Mouse (Mus musculus) ovary, postnatal 10 days (tissue): ENCODE data around the gene Ak4.

Experiments
- DNase-seq: peaks from one replicate; pipeline ENCODE4 v3.0.0; 2022; ENCODE audit warnings: low spot score

Gene Ak4

DNA sequence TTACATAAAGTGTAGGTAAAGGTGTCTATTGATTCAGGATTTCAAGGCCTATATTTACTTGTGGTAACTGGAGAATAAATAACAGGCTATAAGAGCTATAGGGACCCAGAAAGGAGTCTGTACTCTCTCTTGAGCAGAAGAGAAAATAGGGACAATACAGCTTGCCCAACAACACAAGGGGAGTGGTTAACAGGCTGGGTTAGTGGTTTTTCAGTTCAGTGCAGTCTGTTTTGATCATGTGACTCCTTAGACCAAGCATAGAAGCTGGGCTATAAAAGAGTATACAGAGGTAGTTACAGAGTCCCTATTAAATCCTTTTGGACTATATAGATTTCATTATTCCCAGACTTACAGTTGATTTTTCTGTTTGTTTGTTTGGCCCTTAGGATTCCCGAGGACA is 41.0 kb downstream of the Ak4 start:
- no peak for DNase-seq

DNA sequence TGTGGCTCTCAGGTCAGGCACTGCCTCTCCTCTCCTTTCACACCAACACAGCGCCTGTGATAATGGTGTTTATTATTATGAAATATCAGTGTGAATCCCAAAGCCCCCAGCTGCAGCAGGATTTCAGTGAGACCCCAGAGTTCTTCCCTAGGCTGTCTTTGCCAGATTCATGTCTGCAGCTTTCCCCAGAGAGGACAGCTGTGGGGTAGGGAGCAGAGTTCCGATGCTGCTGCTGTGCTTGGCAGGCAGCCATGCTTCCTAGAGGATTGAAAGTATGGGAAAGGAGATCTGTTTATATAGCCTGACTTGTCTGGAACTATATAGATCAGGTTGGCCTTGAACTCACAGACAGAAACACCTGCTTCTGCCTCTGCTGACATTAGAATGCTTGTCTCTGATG is 43.0 kb downstream of the Ak4 start:
- no peak for DNase-seq

DNA sequence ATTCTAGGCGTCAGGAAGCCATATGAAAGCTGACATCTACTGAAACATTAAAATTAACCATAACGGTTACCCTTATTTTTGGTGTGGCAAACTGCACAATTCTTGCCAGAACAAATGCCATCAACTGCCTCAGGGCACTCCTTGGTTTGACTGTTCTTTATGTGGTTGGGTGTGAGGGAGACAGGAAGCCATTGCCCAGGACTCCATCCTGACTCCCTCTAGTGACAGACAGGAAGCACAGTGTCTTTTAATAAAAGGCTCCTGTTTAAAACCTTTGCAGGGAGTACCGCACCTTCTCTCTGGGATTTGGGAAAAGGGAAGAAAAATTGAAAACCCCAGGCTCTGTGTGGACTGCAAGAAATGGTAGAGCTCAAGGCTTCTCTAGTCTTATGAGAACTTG is 47.2 kb downstream of the Ak4 start:
- DNase-seq, result no peak

DNA sequence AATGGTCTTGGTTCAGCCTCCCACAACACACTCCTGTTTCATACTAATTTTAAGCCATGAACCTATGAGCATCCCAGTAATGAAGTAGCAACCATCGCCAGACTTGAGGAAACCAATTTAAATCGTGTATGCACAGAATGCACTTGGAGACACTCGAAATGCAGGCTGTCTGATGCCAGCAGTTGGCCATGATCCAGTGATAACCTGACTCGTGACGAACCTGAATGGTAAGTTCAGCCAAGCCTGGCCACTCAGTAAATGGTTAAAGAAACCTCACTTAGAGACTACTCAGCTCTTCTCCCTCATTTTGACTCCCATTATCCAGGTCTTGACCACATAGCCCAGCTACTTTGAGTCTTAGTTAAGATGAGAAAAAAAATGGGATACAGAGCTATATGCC is 50.2 kb downstream of the Ak4 start:
- no peak for DNase-seq

DNA sequence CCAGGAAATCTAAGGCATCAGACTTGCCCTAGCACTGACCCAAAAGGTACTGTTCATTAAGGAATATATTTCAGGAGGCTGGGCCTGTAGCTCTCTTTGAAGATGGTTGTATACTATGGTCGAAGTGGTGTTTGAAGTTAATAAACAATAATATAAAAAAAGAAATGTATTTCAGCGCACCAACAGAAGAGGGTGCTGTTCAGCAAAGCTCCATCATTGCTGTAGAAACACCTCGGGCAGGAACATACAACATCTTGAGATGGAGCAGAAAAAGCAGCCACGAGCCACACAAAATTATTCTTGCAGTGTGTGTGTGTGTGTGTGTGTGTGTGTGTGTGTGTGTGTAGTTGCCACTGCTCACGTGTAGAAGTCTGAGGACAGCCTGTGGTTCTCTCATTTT is 51.5 kb downstream of the Ak4 start:
- DNase-seq, result no peak

DNA sequence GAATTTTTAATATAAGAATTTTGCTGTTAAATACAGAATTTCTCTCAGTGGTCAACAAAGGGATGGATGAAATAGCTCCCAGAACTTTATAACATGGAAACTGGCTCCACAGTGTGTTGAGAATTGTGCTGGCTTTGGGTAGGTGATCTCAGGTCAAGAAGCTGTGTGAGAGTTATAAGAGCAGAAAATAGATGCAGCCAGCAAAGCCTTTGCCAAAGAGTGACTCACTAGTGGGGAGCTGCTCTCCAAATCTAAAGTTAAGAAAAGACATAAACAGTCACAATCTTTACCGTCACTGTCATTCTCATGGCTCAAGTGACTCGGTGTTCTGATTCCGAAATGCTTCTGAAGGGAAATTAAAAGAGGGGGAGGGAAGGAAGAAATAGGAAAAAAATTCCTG is 53.7 kb downstream of the Ak4 start:
- no peak for DNase-seq

DNA sequence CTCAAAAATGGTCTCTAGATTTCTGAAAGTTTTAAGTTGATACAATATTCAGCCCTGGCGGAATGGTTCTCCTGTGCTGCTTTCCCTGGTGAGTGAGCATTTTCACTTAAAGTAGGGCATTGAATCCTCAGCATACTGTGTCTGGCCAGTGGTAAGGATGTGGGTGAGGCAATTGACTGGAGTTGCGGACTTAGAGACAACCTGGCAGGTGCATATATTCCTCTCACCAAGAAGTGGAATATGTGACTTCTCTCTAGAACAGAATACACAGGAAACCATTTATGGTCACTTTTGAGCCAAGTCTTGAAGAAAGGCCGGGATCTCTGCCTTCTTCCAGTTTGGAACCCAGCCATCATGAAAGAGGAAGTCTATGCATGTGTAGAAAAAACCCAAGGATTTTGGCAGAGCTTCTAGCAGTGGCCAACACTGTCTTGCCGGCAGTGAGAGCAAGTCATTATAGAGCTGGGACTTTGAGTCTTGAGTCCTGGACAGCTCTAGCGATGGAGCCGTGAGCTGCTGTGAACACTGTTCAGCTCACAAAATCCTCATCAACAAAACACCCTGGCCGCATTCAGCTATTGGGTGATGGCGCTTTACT is 71.3 kb downstream of the Ak4 start:
- no peak for DNase-seq

DNA sequence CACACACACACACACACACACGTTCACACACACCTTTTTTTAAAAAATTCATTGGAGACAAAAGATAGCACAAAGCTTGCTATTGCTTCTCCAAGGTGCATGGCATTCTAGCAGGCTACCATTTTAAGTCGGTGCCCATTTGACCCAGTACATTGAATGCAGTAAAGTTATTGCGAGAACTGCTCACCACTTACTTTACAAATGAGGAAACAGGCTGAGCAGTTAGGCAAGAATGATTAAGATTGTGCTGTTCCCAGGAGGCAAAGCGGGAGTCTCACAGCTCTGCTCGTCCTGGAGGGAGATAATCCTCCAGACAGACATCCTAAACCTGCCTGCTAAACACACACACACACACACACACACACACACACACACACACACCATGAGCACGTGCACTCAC is 72.6 kb downstream of the Ak4 start:
- DNase-seq, result no peak

DNA sequence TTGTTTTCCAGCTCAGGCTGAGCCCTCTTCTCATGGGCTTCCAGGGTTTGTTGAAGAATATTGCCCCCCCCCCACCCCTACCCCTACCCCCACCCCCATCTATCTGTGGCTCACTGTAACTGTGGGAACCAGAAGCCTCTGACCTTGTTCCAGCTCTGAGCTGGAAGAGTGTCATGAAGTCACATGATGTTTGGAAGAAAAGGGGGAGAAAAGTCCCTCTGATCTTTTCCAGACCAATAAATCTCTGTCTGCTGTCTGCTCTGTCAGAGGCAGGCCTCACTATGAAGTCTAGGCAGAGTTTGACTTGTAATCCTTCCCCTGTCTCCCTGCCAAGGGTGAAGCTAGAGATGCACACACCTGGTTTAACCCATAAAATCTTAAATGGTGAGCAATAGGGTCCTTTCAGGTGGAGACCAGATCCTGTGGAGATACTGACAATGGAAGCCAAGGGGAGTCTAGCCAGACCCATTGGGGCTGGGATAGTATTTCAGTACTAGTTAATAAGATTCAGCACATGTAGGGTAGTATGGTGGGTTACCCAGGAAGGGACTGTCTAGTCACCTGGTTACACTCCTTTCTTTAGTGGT is 74.6 kb downstream of the Ak4 start:
- DNase-seq, result no peak

DNA sequence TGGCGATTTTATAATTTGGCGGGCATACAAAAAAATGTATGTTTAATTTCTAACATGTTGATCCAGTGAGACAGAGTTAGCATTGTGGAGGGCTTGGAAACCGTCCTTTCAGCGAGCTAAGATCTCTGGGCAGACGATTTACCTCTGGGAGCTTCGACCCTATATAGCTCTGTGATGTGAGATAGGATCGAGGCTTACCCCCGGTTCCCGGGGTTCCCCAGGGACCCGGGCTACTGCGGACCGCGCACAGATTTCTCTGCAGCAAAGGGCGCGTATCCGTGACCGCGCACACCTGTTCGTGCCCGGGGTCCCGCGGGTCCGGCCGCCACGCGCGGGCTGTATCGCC is 77.1 kb downstream of the Ak4 start:
- no peak for DNase-seq

DNA sequence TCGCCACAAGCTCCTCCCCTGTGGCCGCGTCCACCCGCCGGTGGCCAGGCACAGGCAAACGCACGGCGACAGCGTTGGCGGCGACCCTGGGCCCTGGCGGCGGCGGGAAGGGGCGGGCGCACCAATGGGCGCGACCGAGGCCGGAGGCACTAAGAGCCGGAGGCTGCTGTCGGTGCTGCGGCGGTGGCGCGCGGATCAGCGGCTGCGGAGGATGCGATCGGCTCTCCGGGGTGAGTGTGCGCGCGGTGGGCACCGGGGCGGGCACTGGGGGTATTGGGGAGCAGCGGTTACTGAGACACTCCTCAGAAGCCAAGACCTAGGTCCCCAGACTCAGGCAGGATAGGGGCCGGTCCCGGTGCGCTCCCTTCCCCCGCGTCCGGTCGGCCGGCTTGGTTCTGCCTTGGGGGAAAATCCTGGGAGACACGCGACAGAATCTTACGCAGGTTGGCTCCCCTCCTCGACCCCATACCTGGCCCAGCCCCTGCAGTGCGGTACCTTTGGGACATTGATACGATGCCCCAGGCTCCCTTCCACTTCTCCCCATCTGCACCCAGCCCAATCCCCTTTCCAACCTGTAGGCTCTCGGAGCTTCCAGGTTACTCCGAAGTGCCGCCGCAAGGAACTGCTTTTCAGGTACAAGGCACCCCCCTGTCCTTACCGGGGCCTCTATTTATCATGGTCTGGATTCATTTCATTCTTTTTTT is 77.6 kb downstream of the Ak4 start, which contains the start of gene Dnajc6:
Dnajc6 (plus strand) TSS at position 115 of the 704 bp plus-strand sequence.
- DNase-seq, result no peak

DNA sequence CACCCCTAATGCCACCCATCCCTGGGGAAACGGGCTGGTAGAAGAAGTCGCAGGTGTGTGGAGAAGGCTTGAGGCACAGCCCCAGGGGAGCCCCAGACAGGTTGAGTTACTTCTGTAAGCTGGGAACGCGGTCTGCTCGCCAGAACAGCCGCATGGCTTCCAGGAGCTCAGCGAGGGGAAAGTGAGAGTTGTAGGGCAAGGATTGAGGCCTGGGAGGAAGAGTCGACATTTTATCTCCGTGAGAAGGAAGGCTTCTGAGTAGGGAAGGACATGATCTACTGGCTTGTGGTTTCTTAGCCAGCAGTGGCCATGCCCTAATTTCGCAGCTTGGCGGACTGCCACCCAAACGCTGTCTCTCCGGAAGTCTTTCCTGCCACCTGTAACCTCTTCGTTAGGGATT is 78.3 kb downstream of the Ak4 start:
- DNase-seq, result no peak

DNA sequence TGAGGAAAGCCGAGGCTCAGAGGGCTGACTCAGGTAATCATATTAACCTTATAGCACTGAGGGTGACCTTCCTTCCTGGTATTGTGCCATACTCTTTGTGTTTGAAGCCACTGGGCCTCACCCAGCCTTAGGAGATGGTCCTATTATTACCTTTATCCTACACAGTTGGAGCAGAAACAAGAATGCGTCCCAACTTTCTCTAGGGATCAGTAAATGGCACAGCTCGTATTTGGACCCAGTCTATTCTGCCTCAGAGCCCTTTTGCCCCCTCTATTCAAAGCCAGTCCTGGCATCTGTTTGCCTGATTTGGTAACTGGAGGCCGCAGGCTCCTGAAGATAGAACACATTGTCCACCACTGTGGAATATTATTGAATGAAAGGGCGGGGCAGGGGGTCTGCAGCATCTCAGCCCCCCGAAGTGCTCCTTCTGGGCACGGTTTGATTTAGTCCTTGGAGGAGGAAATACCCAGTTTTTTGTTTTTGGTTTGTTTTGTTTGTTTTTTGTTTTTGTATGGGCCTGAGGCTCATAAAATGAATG is 85.5 kb downstream of the Ak4 start:
- DNase-seq, result no peak

DNA sequence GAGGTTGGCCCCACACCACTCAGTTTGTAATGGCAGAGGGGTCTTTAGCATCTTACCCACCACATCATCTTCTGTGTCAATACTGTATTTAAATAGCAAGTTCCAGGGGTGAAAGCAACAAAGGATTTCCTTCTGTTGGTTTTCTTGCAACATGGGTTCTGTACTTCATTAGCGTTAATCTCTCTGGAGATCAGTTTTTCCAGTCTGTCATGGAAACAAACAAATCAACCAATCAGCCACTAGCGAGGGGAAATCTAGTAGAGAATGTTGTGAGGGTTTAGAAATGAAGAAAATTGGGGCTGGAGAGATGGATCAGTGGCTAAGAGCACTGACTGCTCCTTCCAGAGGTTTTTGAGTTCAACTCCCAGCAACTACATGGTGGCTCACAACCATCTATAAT is 86.9 kb downstream of the Ak4 start:
- DNase-seq, result no peak

DNA sequence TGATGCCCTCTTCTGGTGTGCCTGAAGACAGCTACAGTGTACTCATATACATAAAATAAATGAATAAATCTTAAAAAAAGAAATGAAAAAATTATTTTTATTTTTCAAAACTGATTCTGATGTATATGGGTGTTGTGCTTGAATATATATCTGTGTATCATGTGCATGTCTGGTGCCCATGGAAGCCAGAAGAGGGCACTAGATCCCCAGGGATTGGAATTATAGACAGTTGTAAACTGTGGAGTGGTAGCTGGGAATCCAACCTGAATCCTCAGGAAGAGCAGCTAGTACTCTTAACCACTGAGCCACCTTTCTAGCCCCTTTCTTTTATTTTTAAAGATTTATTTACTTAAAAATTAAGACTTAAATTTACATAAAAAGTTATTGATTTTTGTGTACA is 87.3 kb downstream of the Ak4 start:
- DNase-seq, result no peak

DNA sequence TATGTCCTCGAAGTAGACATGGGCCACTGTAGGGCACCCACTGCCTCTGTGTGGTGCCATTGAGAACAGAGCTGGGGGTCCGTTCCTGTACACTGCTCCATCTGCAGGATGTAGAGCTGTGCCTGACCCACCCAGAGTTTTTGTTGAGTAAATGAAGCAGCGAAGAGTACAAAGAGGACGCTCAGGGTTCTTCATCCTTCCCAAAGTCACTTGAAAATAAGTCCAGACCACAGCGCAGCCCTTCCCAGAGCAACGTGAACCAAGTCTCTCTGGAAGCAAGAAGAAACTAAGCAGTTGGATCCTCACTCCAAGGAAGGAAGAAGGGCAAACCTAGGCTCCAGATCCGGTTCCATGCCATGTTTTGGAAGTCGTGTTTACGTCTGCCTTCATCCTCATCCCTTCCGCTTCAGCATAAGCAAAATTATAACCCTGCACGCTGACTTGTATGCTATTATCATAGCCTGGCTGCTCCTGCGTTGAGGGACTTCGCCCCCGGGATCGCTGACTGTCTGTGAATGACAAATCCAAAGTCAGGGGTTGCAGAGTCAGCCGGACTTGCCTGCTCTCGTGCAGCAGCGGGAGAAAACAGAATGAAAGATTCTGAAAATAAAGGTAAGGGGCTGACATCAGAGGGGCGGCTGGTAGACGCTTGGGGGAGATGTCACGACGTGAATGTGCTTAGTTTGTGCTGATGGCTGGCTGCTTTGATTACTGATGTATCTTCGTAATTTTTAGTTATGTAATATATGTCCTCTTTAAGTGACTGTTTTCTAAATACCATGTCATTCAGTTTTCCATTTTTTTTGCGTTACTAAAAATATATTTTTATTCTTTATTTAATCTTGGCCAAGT is 88.7 kb downstream of the Ak4 start:
- DNase-seq, result no peak

DNA sequence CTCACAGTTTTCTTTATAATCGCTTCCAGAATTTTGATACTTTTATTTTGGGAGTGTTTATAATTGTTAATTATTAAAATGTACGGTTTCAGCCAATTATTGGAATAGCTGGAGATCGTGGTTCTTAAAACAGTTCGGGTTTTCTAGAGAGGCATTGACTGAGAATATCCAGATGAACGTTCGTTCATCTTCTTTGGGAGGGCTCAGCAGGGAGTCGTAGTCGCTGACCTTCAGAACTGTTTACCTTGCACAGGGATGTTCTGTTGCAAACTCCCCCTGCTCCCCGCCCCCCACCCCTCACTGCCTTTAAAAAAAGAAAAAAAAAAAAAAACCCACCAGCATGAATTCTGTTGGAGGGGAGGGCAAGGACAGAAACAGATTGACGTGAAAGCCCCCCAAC is 89.4 kb downstream of the Ak4 start:
- no peak for DNase-seq

DNA sequence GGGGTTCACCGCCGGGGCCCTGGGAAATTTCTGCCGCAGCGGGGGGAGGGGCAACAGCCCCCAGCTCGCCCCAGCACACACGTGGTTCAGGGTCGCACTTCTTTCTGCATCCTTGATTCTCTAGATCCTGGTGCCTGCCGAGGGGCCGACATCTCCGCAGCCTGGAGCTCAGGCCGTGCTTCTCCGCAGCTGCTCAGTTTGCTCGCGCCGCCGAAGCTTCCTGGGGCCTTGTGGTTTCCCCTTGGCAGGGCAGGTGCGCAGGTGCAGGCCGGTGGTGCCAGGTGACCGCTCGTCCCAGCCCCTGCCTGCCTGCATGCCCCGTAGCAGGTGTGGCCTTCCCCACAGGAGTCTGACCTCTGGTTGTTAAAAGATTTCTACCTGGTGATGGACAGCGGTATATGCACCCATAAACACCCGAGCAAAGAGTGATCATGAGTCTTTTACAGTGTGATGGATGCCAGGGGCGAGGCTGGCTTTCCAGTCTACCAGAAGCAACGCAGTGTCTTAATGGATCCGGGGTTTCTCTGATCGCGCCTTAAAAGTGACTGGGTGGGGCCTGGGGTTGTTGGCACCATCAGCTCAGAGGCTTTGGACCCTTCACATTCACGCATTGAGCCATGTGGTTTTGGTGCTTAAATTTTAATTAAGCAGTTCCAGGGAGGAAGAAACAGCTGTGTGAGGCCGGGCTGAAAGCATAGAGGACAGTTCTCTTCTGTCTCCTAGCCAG is 89.9 kb downstream of the Ak4 start:
- peak; percentile 9 for DNase-seq

DNA sequence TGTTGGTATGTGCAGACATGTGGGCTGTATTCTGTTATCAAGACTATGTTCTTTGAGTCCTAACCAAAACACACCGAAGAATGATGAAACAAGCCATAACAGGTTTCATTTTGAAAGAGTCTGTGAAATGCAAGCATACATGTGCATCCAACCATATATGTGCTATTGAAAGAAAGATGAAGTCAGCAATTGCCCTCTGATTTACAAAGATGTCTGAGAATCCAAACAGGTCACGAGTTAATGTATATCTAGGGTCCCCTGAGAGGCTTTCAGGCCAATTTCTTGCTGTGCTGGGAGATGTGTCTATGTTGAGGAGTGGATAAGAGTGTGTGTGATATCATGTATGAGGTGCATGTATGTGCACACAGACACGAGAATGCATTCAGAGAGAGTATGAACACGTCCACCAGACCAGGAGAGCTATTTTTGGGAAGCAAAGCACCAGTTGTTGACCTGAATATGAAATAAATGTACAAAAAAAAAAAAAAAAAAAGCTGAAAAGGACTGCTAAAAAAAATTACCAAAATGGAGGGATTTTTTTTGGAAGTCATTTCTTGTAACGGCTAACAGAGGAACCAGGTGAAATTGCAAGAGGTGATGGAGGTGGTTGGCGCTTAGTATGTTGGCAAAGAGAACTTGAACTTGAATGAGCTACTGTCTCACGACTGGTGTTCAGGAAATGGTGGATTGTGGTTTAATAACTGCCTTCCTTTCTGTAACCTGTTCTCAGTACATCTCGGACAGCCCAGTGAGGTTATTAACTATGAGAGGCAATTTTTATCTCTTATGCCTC is 91.2 kb downstream of the Ak4 start:
- no peak for DNase-seq

DNA sequence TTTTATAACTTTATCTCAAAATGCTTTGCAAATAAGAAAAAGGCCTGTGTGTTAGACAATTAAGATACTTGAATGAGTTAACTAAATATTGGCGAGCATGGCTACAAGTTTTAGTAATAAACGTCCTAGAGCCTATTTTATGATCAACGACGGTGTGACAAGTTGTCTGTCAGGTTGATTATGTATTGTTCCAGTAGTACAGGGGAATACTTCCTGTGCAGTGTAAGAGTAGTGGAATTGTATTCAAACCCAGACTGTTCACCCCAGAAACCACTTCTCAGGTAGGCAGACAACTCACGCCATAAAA is 91.8 kb downstream of the Ak4 start:
- no peak for DNase-seq

DNA sequence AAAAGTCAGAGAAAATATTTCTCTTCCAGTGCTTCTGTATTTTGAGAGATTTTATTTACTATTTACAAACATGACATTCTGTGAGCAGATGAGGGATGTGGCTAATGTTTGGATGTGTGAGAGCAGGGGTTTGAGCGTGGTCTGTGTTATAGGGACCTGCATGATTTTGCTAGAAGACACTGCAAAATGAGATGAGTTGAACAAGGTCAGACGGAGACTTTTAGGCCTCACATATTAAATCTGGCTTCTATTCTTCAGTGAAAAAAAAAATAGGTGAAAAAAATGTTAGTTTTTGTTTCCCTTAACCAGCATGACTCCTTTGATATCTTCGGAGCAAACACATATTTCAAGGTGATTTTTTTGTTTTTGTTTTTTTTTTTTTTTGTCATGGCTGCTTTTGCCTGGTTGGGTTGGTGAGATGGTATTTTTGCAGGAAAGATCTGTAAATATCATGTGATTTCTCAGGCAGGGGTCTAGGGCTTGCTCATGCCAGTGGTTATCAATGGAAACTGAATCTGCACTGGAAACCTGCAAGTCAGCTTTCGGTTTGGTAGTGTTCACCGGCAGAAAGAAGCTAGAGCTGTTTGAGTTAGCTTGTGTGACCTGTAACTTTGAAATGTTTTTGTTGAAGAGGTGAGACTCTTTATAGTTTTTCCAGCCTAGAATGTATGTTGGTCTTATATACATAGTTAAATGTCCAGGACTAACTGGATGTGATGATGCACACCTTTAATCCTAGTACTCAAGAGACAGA is 92.9 kb downstream of the Ak4 start:
- no peak for DNase-seq
